Mouse (Mus musculus): ENCODE measurements around the gene Cnnm2. TPM values are rescaled to one million over a fixed set of nuclear protein-coding genes. Genes with fewer than 3 reads are reported as not detected.
"Not testable (repeated sequence)": the region's sequence is repeated elsewhere in the genome, so short reads cannot be mapped to it uniquely, and the experiment has no call there.

Cnnm2 gene
- polyA plus RNA-seq, 1 experiment from 2014 or later = 2.9 TPM

- ATAC-seq (ENCODE audit: insufficient number of reproducible peaks, insufficient read depth, low FRiP score, low TSS enrichment, low read depth) = no peak
- WGBS = 74% methylated on average over 3 of the region's 3 CpGs
Observed at GRCm38 (mm10) chr19:46776850-46777249, 15.5 kb downstream of the Cnnm2 start.

GRCm38 (mm10) chr19:46777928-46778680, 16.7 kb downstream of the Cnnm2 start:
- H3K9ac ChIP-seq (replicated peaks) = no peak overlapping the region
- no peaks in the 10 kb centered on the region; the same call in 1 of the 2 replicates for H3K27me3 ChIP-seq
- WGBS = 69% methylated on average over 12 of the region's 12 CpGs
- H3K9me3 ChIP-seq = no peaks in the 10 kb centered on the region
- H3K4me1 ChIP-seq (replicated peaks) = no peaks in the 10 kb centered on the region
- ATAC-seq (ENCODE audit: insufficient number of reproducible peaks, insufficient read depth, low FRiP score, low TSS enrichment, low read depth) = no peak
- no peak overlapping the region for H3K4me2 ChIP-seq
- no peak overlapping the region for H3K4me3 ChIP-seq (replicated peaks)
- no peak overlapping the region for H3K27ac ChIP-seq
- H3K36me3 ChIP-seq = no peaks in the 10 kb centered on the region

More at GRCm38 (mm10) chr19:46776850-46777249, 15.5 kb downstream of the Cnnm2 start:
- H3K4me1 ChIP-seq (replicated peaks) = peaks cover 4% of the 10 kb centered on the region
- H3K36me3 ChIP-seq = no peaks in the 10 kb centered on the region
- H3K27me3 ChIP-seq = no peaks in the 10 kb centered on the region; the same call in 1 of the 2 replicates
- no peak overlapping the region for H3K4me2 ChIP-seq
- H3K4me3 ChIP-seq (replicated peaks) = no peak overlapping the region
- no peaks in the 10 kb centered on the region for H3K9me3 ChIP-seq
- no peak overlapping the region for H3K27ac ChIP-seq
- H3K9ac ChIP-seq (replicated peaks) = no peak overlapping the region

GRCm38 (mm10) chr19:46779130-46779529, 17.7 kb downstream of the Cnnm2 start:
- not testable (repeated sequence) for H3K4me1 ChIP-seq (replicated peaks); H3K9me3 ChIP-seq; H3K4me3 ChIP-seq (replicated peaks); H3K27me3 ChIP-seq; H3K27ac ChIP-seq; ATAC-seq (ENCODE audit: insufficient number of reproducible peaks, insufficient read depth, low FRiP score, low TSS enrichment, low read depth); H3K36me3 ChIP-seq; H3K9ac ChIP-seq (replicated peaks); H3K4me2 ChIP-seq
- 100% methylated on average over 1 of the region's 1 CpGs for WGBS

- no peak for ATAC-seq (ENCODE audit: insufficient number of reproducible peaks, insufficient read depth, low FRiP score, low TSS enrichment, low read depth)
- no peak overlapping the region for H3K4me3 ChIP-seq (replicated peaks)
Observed at GRCm38 (mm10) chr19:46784038-46784437, 22.6 kb downstream of the Cnnm2 start.

GRCm38 (mm10) chr19:46784502-46784901, 23.1 kb downstream of the Cnnm2 start:
- Histone ChIP-seq H3K4me1 (replicated peaks) (no peaks in the 10 kb centered on the region; the same call in 1 of the 2 replicates), H3K9me3 (no peaks in the 10 kb centered on the region), H3K9ac (replicated peaks) (no peak overlapping the region), H3K4me2 (no peak overlapping the region), H3K27ac (no peak overlapping the region), H3K4me3 (replicated peaks) (no peak overlapping the region), H3K36me3 (no peaks in the 10 kb centered on the region), H3K27me3 (peaks cover 10% of the 10 kb centered on the region)
- WGBS = 83% methylated on average over 6 of the region's 6 CpGs
- ATAC-seq (ENCODE audit: insufficient number of reproducible peaks, insufficient read depth, low FRiP score, low TSS enrichment, low read depth) = no peak

More at GRCm38 (mm10) chr19:46784038-46784437, 22.6 kb downstream of the Cnnm2 start:
- no peak overlapping the region for H3K27ac ChIP-seq
- no peaks in the 10 kb centered on the region; the same call in 1 of the 2 replicates for H3K4me1 ChIP-seq (replicated peaks)
- WGBS = 72% methylated on average over 5 of the region's 5 CpGs
- no peak overlapping the region for H3K9ac ChIP-seq (replicated peaks)
- no peaks in the 10 kb centered on the region for H3K9me3 ChIP-seq
- H3K36me3 ChIP-seq = no peaks in the 10 kb centered on the region
- H3K27me3 ChIP-seq = peaks cover 6% of the 10 kb centered on the region
- no peak overlapping the region for H3K4me2 ChIP-seq

- no peak for ATAC-seq (ENCODE audit: insufficient number of reproducible peaks, insufficient read depth, low FRiP score, low TSS enrichment, low read depth)
- Histone ChIP-seq H3K36me3 (no peaks in the 10 kb centered on the region), H3K9ac (replicated peaks) (no peak overlapping the region), H3K4me1 (replicated peaks) (no peaks in the 10 kb centered on the region; the same call in 1 of the 2 replicates), H3K4me2 (no peak overlapping the region), H3K4me3 (replicated peaks) (no peak overlapping the region), H3K9me3 (no peaks in the 10 kb centered on the region), H3K27ac (no peak overlapping the region), H3K27me3 (peaks cover 13% of the 10 kb centered on the region)
- 81% methylated on average over 4 of the region's 4 CpGs for WGBS
Observed at GRCm38 (mm10) chr19:46785633-46786032, 24.2 kb downstream of the Cnnm2 start.

- H3K9me3 ChIP-seq = no peaks in the 10 kb centered on the region
- WGBS = 93% methylated on average over 1 of the region's 1 CpGs
- peaks cover 19% of the 10 kb centered on the region for H3K27me3 ChIP-seq
- no peaks in the 10 kb centered on the region for H3K36me3 ChIP-seq
- peaks cover 14% of the 10 kb centered on the region for H3K4me1 ChIP-seq (replicated peaks)
- no peak for ATAC-seq (ENCODE audit: insufficient number of reproducible peaks, insufficient read depth, low FRiP score, low TSS enrichment, low read depth)
- no peak overlapping the region for H3K27ac ChIP-seq
- no peak overlapping the region for H3K4me3 ChIP-seq (replicated peaks)
- H3K9ac ChIP-seq (replicated peaks) = no peak overlapping the region
- no peak overlapping the region for H3K4me2 ChIP-seq
Observed at GRCm38 (mm10) chr19:46789782-46790181, 28.4 kb downstream of the Cnnm2 start.

- Histone ChIP-seq H3K4me3 (replicated peaks) (no peak overlapping the region), H3K9me3 (no peaks in the 10 kb centered on the region), H3K4me2 (no peak overlapping the region), H3K9ac (replicated peaks) (no peak overlapping the region), H3K27me3 (peaks cover 19% of the 10 kb centered on the region), H3K27ac (no peak overlapping the region), H3K36me3 (no peaks in the 10 kb centered on the region), H3K4me1 (replicated peaks) (peaks cover 14% of the 10 kb centered on the region)
- ATAC-seq (ENCODE audit: insufficient number of reproducible peaks, insufficient read depth, low FRiP score, low TSS enrichment, low read depth) = no peak
- 83% methylated on average over 7 of the region's 7 CpGs for WGBS
Observed at GRCm38 (mm10) chr19:46791360-46791759, 30.0 kb downstream of the Cnnm2 start.

- no peak overlapping the region for H3K4me2 ChIP-seq
- H3K9ac ChIP-seq (replicated peaks) = no peak overlapping the region
- no peak overlapping the region for H3K4me3 ChIP-seq (replicated peaks)
- peaks cover 19% of the 10 kb centered on the region for H3K27me3 ChIP-seq
- no peaks in the 10 kb centered on the region for H3K36me3 ChIP-seq
- H3K9me3 ChIP-seq = no peaks in the 10 kb centered on the region
- 50% methylated on average over 8 of the region's 8 CpGs for WGBS
- H3K4me1 ChIP-seq (replicated peaks) = peaks cover 14% of the 10 kb centered on the region
- no peak for ATAC-seq (ENCODE audit: insufficient number of reproducible peaks, insufficient read depth, low FRiP score, low TSS enrichment, low read depth)
- no peak overlapping the region for H3K27ac ChIP-seq
Observed at GRCm38 (mm10) chr19:46791921-46792320, 30.5 kb downstream of the Cnnm2 start.

- WGBS = 63% methylated on average over 3 of the region's 3 CpGs
- Histone ChIP-seq H3K4me1 (replicated peaks) (peaks cover 14% of the 10 kb centered on the region), H3K9me3 (no peaks in the 10 kb centered on the region), H3K4me2 (no peak overlapping the region), H3K27me3 (peaks cover 19% of the 10 kb centered on the region), H3K9ac (replicated peaks) (no peak overlapping the region), H3K4me3 (replicated peaks) (no peak overlapping the region), H3K36me3 (no peaks in the 10 kb centered on the region), H3K27ac (no peak overlapping the region)
- no peak for ATAC-seq (ENCODE audit: insufficient number of reproducible peaks, insufficient read depth, low FRiP score, low TSS enrichment, low read depth)
Observed at GRCm38 (mm10) chr19:46792480-46792879, 31.1 kb downstream of the Cnnm2 start.

- Histone ChIP-seq H3K9me3 (no peaks in the 10 kb centered on the region), H3K27me3 (peaks cover 15% of the 10 kb centered on the region), H3K4me1 (replicated peaks) (peaks cover 14% of the 10 kb centered on the region), H3K36me3 (no peaks in the 10 kb centered on the region), H3K4me3 (replicated peaks) (no peak overlapping the region), H3K9ac (replicated peaks) (no peak overlapping the region), H3K27ac (no peak overlapping the region), H3K4me2 (no peak overlapping the region)
- ATAC-seq (ENCODE audit: insufficient number of reproducible peaks, insufficient read depth, low FRiP score, low TSS enrichment, low read depth) = no peak
- 85% methylated on average over 8 of the region's 8 CpGs for WGBS
Observed at GRCm38 (mm10) chr19:46794181-46794580, 32.8 kb downstream of the Cnnm2 start.

Data from limb, embryonic 12.5 days (tissue).